Mouse (Mus musculus) CH12.LX (cell line): ENCODE measurements around the gene Hoxd8.

Experiments
- CTCF ChIP-seq, 2 experiments: IDR thresholded peaks in 1 of 2; conservative IDR thresholded peaks in 1 of 2; 2 replicates each; pipeline ENCODE4 v1.5.1; 2011 to 2012; ENCODE audit warnings: low read depth in 2 of 2, low read length in 2 of 2, improper control_type of control experiment in 1 of 2, inconsistent platforms in 1 of 2, mild to moderate bottlenecking in 1 of 2, moderate library complexity in 1 of 2
- JUND ChIP-seq: conservative IDR thresholded peaks from 2 replicates; pipeline ENCODE4 v1.6.1; 2011; ENCODE audit warnings: low read depth, low read length, improper control_type of control experiment
- POLR2A ChIP-seq: IDR thresholded peaks from 2 replicates; pipeline ENCODE4 v1.6.1; 2011; ENCODE audit warnings: low read depth, mild to moderate bottlenecking, improper control_type of control experiment, low read length
- SMC3 ChIP-seq: IDR thresholded peaks from 2 replicates; pipeline ENCODE4 v1.6.1; 2011; ENCODE audit warnings: low read depth, low read length, improper control_type of control experiment

- TF ChIP-seq SMC3 = no peak
- no peak for TF ChIP-seq CTCF (conservative IDR thresholded peaks at IDR 0.05 in 1 of 2, IDR thresholded peaks at IDR 0.05 in 1 of 2; ENCODE audit: low read depth in 2 of 2, low read length in 2 of 2)
- no peak for TF ChIP-seq JUND
- TF ChIP-seq POLR2A = no peak
Measured at GRCm38 (mm10) chr2:74728303-74728680, 23.9 kb downstream of the Hoxd8 start.
